Mouse (Mus musculus): ENCODE measurements around the gene Crb3. TPM values are rescaled to one million over a fixed set of nuclear protein-coding genes. Genes with fewer than 3 reads are reported as not detected.

The Crb3 gene
- polyA plus RNA-seq, 1 experiment from 2014 or later = 0.27 TPM

DNA sequence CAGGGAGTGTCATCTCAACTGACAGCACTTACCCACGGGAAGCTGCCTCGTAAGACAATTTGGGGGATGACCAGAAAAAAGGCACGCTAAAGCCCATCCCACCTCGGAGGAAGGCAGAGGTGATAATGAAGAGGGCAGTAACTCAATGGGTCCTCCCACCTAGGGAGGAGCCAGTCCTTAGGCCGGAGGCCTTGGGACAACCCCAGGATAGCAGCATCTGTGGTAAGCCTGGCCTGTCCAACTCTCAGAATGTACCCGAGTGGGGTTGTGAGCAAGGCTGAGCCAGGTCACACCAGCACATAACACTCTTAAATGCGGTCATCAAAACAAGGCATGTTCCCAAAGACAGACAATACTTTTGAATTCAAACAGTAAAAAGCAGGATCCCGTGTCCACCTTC, 29.2 kb upstream of the Crb3 start:
- 20% methylated on average over 8 of the region's 8 CpGs for WGBS
- peaks cover 12 to 18% of the 10 kb centered on the region in 2 experiments for H3K4me1 ChIP-seq (ENCODE audit: control insufficient read depth in 2 of 2, insufficient read depth in 2 of 2, low read length in 2 of 2)

DNA sequence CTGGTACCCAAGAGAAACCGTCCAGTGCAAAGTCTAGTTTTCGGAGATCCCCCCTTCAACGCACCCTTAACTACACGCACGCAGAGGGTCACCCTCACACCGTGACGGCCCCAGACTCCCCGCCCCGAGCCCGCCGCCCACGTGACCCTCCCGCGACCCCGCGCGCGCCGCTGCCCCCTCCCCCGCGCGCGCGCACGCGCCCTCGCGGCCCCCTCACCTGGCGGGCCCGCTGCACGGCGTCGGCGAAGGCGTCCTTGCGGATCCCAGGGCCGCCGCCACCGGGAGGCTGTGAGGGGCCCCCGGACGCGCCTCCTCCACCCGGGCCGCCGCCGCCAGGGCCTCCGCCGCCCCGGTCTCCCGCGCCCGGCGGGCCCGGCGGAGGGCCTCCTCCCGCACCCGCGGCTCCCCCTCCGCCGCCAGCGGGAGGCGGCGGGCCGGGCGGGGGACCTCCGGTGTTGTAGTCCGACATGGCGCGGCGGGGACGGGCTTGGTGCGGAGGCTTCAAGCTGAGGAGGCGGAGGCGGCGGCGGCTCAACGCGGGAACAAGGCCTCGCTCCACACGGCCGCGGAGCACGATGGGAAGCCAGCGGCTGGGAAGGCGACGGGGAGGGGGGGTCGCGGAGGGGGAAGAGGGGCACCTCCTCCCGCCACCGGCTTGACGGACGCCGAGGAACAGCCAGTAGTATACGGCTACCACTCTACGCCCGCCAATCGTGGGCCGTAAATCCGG, 27.8 kb upstream of the Crb3 start, which contains the start of gene Khsrp:
Khsrp (minus strand) TSS at position 592 of the 730 bp plus-strand sequence.
- H3K4me1 ChIP-seq (ENCODE audit: control insufficient read depth in 2 of 2, insufficient read depth in 2 of 2, low read length in 2 of 2) = peaks cover 12 to 18% of the 10 kb centered on the region in 2 experiments
- H3K4me2 ChIP-seq (ENCODE audit: low read length) = peak within 1 kb of the TSS; percentile 91
- H3K27ac ChIP-seq (replicated peaks in 1 of 2; ENCODE audit: control insufficient read depth in 1 of 2, insufficient read depth in 1 of 2, low read depth in 2 of 2, low read length in 2 of 2) = peak within 1 kb of the TSS; percentile 90 to 95
- peak within 1 kb of the TSS; percentile 99 for H3K9ac ChIP-seq (ENCODE audit: low read length)
- WGBS = under 1% methylated on average over 57 of the region's 99 CpGs
- H3K27me3 ChIP-seq (ENCODE audit: control insufficient read depth, insufficient read depth, low read length) = no peaks in the 10 kb centered on the region
- ATAC-seq (ENCODE audit: insufficient number of reproducible peaks, insufficient read depth, low FRiP score, low read depth) = no peak
- H3K9me3 ChIP-seq (ENCODE audit: control insufficient read depth, low read length) = no peaks in the 10 kb centered on the region
- peaks cover 29% of the 10 kb centered on the region for H3K36me3 ChIP-seq (ENCODE audit: control insufficient read depth, insufficient read depth, low read length)
- H3K4me3 ChIP-seq (ENCODE audit: control insufficient read depth in 1 of 2, insufficient read depth in 1 of 2, low read depth in 1 of 2, low read length in 2 of 2) = peak within 1 kb of the TSS; percentile 84 to 97

More for the DNA sequence above, 29.2 kb upstream of the Crb3 start:
- H3K4me2 ChIP-seq (ENCODE audit: low read length) = peak overlapping the region; percentile 91
- H3K9me3 ChIP-seq (ENCODE audit: control insufficient read depth, low read length) = no peaks in the 10 kb centered on the region
- H3K36me3 ChIP-seq (ENCODE audit: control insufficient read depth, insufficient read depth, low read length) = peaks cover 43% of the 10 kb centered on the region
- peak overlapping the region in 1 of 2 experiments; percentile 95; a peak in 1 of 4 replicates for H3K27ac ChIP-seq (replicated peaks in 1 of 2; ENCODE audit: control insufficient read depth in 1 of 2, insufficient read depth in 1 of 2, low read depth in 2 of 2, low read length in 2 of 2)
- no peaks in the 10 kb centered on the region for H3K27me3 ChIP-seq (ENCODE audit: control insufficient read depth, insufficient read depth, low read length)
- peak overlapping the region; percentile 84 to 97 for H3K4me3 ChIP-seq (ENCODE audit: control insufficient read depth in 1 of 2, insufficient read depth in 1 of 2, low read depth in 1 of 2, low read length in 2 of 2)
- ATAC-seq (ENCODE audit: insufficient number of reproducible peaks, insufficient read depth, low FRiP score, low read depth) = no peak
- H3K9ac ChIP-seq (ENCODE audit: low read length) = peak overlapping the region; percentile 99

DNA sequence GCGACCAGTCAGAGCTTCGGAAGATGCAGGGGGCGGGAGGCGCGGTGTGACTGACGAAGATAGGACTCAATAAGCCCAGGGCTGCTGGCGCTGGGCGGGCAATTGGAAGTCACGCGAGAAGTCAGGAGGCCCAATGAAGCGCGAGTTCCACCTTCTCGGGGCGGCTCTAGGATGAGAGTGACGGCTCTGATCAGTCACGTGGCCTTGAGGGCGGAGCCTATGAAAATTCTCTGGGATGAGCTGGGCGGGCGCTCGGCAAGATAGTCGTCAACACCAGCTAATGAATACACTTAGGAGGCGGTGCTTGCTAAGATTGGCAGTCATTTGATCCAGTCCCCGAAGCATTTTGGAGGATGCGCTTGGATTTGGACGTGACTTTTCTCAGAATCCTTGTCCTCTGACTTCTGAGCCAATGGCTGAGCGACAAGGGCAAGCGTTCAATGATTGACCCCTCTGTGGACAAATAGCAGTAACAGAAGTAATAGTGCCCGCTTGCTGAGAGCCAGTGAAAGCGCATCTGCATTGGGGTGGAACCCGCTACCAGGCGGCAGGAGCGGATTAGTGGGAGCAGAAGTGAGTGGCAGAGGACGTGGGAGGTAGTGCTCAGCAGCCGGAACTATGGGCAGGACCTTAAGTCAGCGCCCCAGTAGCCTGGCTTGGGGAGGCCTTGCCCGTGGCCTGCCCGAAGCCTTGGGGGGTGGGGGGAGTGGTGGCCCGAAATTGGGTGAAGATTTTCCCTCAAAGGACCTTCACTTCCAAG, 27.1 kb upstream of the Crb3 start:
- Histone ChIP-seq H3K4me1 (ENCODE audit: control insufficient read depth in 2 of 2, insufficient read depth in 2 of 2, low read length in 2 of 2) (peaks cover 12 to 18% of the 10 kb centered on the region in 2 experiments), H3K9ac (ENCODE audit: low read length) (peak overlapping the region; percentile 52), H3K4me3 (ENCODE audit: control insufficient read depth in 1 of 2, insufficient read depth in 1 of 2, low read depth in 1 of 2, low read length in 2 of 2) (peak overlapping the region; percentile 34 to 51), H3K27ac (replicated peaks in 1 of 2; ENCODE audit: control insufficient read depth in 1 of 2, insufficient read depth in 1 of 2, low read depth in 2 of 2, low read length in 2 of 2) (peak overlapping the region; percentile 90 to 95), H3K27me3 (ENCODE audit: control insufficient read depth, insufficient read depth, low read length) (no peaks in the 10 kb centered on the region), H3K9me3 (ENCODE audit: control insufficient read depth, low read length) (no peaks in the 10 kb centered on the region), H3K36me3 (ENCODE audit: control insufficient read depth, insufficient read depth, low read length) (peaks cover 22% of the 10 kb centered on the region), H3K4me2 (ENCODE audit: low read length) (peak overlapping the region; percentile 66)
- ATAC-seq (ENCODE audit: insufficient number of reproducible peaks, insufficient read depth, low FRiP score, low read depth) = peak; percentile 92
- WGBS = under 1% methylated on average over 38 of the region's 38 CpGs

DNA sequence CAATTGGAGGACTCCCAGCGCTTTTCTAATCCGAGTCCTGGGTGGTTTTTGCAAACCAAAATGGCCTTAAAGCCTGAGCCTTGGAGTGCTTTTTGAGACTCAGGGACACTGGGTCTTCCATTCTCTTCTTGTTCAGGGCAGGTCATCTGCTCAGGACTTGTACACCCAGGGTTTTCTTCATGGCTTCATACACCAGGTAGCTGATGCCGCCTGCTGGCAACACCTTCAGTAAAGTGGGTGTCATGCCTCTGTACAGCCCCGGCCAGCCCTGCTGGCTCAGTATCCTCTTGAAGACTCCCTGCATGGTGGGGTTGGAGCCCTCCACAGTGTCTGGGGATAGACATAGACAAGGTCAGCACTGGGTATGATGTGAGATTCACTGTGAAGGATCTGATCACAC, 26.1 kb upstream of the Crb3 start:
- peaks cover 12% of the 10 kb centered on the region for H3K36me3 ChIP-seq (ENCODE audit: control insufficient read depth, insufficient read depth, low read length)
- no peaks in the 10 kb centered on the region for H3K9me3 ChIP-seq (ENCODE audit: control insufficient read depth, low read length)
- no peaks in the 10 kb centered on the region; the same call in 1 of the 2 replicates for H3K27me3 ChIP-seq (ENCODE audit: control insufficient read depth, insufficient read depth, low read length)
- no peak overlapping the region for H3K4me3 ChIP-seq (ENCODE audit: control insufficient read depth in 1 of 2, insufficient read depth in 1 of 2, low read depth in 1 of 2, low read length in 2 of 2)
- peak overlapping the region; percentile 66 for H3K4me2 ChIP-seq (ENCODE audit: low read length)
- WGBS = 80% methylated on average over 4 of the region's 4 CpGs
- H3K4me1 ChIP-seq (ENCODE audit: control insufficient read depth in 2 of 2, insufficient read depth in 2 of 2, low read length in 2 of 2) = peaks cover 12 to 18% of the 10 kb centered on the region in 2 experiments
- no peak overlapping the region for H3K9ac ChIP-seq (ENCODE audit: low read length)
- no peak overlapping the region for H3K27ac ChIP-seq (replicated peaks in 1 of 2; ENCODE audit: control insufficient read depth in 1 of 2, insufficient read depth in 1 of 2, low read depth in 2 of 2, low read length in 2 of 2)
- ATAC-seq (ENCODE audit: insufficient number of reproducible peaks, insufficient read depth, low FRiP score, low read depth) = no peak

DNA sequence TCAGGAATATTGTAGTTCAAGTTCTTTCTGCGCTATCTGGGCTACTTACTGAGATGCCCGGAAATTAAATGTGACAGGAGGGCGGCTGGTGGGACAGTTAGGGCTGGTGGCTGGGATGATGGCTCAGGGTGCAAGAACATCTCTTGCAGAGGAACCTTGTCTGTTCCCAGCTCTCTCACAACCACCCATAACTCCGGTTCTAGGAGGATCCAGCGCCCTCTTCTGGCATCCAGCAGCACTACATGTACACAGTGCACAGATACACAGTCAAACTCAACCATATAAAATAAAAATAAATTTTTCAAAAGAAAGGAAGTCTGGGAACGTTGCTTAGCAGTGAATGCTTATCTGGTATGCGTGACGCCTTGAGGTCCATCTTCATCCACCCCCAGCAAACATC, 19.9 kb upstream of the Crb3 start:
- Histone ChIP-seq H3K9me3 (ENCODE audit: control insufficient read depth, low read length) (0 out of 2 replicates have a peak, but pooled peaks cover 2% of the 10 kb centered on the region), H3K27ac (replicated peaks in 1 of 2; ENCODE audit: control insufficient read depth in 1 of 2, insufficient read depth in 1 of 2, low read depth in 2 of 2, low read length in 2 of 2) (no peak overlapping the region), H3K4me1 (ENCODE audit: control insufficient read depth in 2 of 2, insufficient read depth in 2 of 2, low read length in 2 of 2) (peaks cover 4 to 6% of the 10 kb centered on the region in 2 experiments), H3K27me3 (ENCODE audit: control insufficient read depth, insufficient read depth, low read length) (peaks cover 11% of the 10 kb centered on the region; the same call in 1 of the 2 replicates), H3K9ac (ENCODE audit: low read length) (no peak overlapping the region), H3K36me3 (ENCODE audit: control insufficient read depth, insufficient read depth, low read length) (no peaks in the 10 kb centered on the region), H3K4me2 (ENCODE audit: low read length) (no peak overlapping the region), H3K4me3 (ENCODE audit: control insufficient read depth in 1 of 2, insufficient read depth in 1 of 2, low read depth in 1 of 2, low read length in 2 of 2) (no peak overlapping the region)
- ATAC-seq (ENCODE audit: insufficient number of reproducible peaks, insufficient read depth, low FRiP score, low read depth) = no peak
- 27% methylated on average over 8 of the region's 8 CpGs for WGBS

DNA sequence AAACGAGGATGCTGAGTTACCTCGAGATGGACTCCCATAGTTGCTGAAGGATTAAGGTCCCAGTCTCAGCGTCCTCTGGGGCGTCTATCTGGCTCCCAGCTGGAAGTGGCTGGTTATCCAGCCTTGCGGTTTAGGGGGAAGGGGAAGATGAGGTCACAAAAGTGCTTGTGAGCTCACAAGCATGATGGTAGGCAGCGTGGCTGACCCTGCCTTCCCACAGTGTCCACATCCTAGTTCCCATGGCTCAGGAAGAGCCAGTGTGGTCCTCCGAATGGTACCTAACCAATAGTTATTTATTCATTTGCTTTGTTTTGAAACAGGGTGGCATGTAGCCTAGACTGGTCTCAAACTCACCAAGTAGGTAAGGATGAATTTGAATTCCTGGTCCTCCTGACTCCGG, 17.4 kb upstream of the Crb3 start, which contains the start of gene Slc25a41:
Slc25a41 (minus strand) TSS at position 101 of the 400 bp plus-strand sequence.
- H3K9ac ChIP-seq (ENCODE audit: low read length) = no peak within 1 kb of the TSS
- H3K9me3 ChIP-seq (ENCODE audit: control insufficient read depth, low read length) = 0 out of 2 replicates have a peak, but pooled peaks cover 2% of the 10 kb centered on the region
- peaks cover 16% of the 10 kb centered on the region; the same call in 1 of the 2 replicates for H3K36me3 ChIP-seq (ENCODE audit: control insufficient read depth, insufficient read depth, low read length)
- H3K4me2 ChIP-seq (ENCODE audit: low read length) = no peak within 1 kb of the TSS
- WGBS = 68% methylated on average over 8 of the region's 8 CpGs
- no peak for ATAC-seq (ENCODE audit: insufficient number of reproducible peaks, insufficient read depth, low FRiP score, low read depth)
- H3K4me3 ChIP-seq (ENCODE audit: control insufficient read depth in 1 of 2, insufficient read depth in 1 of 2, low read depth in 1 of 2, low read length in 2 of 2) = no peak within 1 kb of the TSS
- H3K27ac ChIP-seq (replicated peaks in 1 of 2; ENCODE audit: control insufficient read depth in 1 of 2, insufficient read depth in 1 of 2, low read depth in 2 of 2, low read length in 2 of 2) = no peak within 1 kb of the TSS
- H3K27me3 ChIP-seq (ENCODE audit: control insufficient read depth, insufficient read depth, low read length) = peaks cover 11% of the 10 kb centered on the region; the same call in 1 of the 2 replicates
- H3K4me1 ChIP-seq (ENCODE audit: control insufficient read depth in 2 of 2, insufficient read depth in 2 of 2, low read length in 2 of 2) = peaks cover 4 to 6% of the 10 kb centered on the region in 2 experiments

DNA sequence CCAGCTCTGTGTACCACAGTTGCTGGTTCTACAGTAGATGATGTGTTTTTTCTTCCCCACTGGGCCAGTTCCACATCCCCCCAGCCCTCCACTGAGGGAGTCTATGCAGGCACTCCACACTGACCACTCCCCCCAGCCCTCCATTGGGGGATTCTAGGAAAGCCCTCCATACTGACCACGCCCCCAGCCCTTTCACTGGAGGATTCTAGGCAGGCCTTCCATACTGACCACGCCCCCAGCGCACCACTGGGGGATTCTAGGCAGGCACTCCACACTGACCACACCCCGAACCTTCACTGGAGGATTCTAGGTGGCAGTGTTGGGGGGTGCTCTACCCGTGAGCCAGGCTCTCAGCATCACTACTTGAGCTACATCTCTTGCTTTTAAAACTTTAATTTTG, 11.5 kb upstream of the Crb3 start:
- Histone ChIP-seq H3K9ac (ENCODE audit: low read length) (no peak overlapping the region), H3K4me3 (ENCODE audit: control insufficient read depth in 1 of 2, insufficient read depth in 1 of 2, low read depth in 1 of 2, low read length in 2 of 2) (no peak overlapping the region), H3K4me1 (ENCODE audit: control insufficient read depth in 2 of 2, insufficient read depth in 2 of 2, low read length in 2 of 2) (peaks cover 4 to 6% of the 10 kb centered on the region in 2 experiments), H3K9me3 (ENCODE audit: control insufficient read depth, low read length) (no peaks in the 10 kb centered on the region), H3K36me3 (ENCODE audit: control insufficient read depth, insufficient read depth, low read length) (peaks cover 50% of the 10 kb centered on the region), H3K27ac (replicated peaks in 1 of 2; ENCODE audit: control insufficient read depth in 1 of 2, insufficient read depth in 1 of 2, low read depth in 2 of 2, low read length in 2 of 2) (no peak overlapping the region), H3K4me2 (ENCODE audit: low read length) (no peak overlapping the region), H3K27me3 (ENCODE audit: control insufficient read depth, insufficient read depth, low read length) (no peaks in the 10 kb centered on the region)
- WGBS = 33% methylated on average over 5 of the region's 5 CpGs
- no peak for ATAC-seq (ENCODE audit: insufficient number of reproducible peaks, insufficient read depth, low FRiP score, low read depth)
